Mouse (Mus musculus): Measurements from ENCODE around the gene Ubap1l. TPM values are rescaled to one million over a fixed set of nuclear protein-coding genes. Genes with fewer than 3 reads are reported as not detected.

Gene Ubap1l
- polyA plus RNA-seq, 1 experiment, result 0.16 TPM

DNA sequence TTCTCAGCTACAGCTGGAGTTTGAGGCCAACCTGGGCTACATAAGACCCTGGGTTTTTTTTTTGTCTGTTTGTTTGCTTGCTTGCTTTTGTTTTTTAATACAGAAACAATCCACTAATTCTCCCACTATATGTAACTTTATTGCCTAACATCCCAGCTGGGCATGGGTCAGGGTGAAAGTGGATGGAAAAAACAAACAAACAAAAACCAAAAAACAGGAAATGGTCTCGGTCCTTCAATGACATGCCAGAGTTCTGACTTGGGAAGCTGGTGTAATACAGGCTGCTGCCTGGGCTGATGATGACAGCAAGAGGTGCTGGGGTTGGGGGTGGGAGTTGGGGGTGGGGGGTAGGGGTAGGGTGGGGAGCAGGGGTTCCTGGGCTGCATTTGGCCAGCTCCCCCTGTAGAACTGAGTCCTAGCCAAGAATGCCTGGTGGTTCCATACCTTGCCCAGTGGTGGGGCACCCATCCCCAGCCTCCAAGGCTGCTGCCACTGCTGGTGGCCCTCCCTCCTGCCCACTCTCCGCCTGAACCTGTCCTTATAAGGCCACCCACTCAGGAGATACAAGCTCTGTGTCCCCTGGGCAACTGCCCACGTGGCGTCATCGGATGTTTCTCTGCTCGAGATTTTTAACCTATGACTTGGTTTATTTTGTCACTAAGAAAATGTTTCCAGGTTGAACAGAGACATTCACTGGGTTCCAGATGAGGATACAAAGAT, 21.4 kb downstream of the Ubap1l start:
- no peaks in the 10 kb centered on the region for H3K27me3 ChIP-seq (ENCODE audit: control insufficient read depth, insufficient read depth, insufficient read length)
- no peaks in the 10 kb centered on the region for H3K36me3 ChIP-seq (ENCODE audit: control insufficient read depth, insufficient read depth)
- no peaks in the 10 kb centered on the region for H3K79me2 ChIP-seq (ENCODE audit: control insufficient read depth, insufficient read depth)
- no peak overlapping the region for H3K4me3 ChIP-seq
- no peak for TF ChIP-seq E2F4 (IDR thresholded peaks at IDR 0.05; ENCODE audit: insufficient read depth)
- no peak for TF ChIP-seq TCF12 (IDR thresholded peaks at IDR 0.05; ENCODE audit: insufficient read depth, poor library complexity, severe bottlenecking)
- no peak for TF ChIP-seq MAX (IDR thresholded peaks at IDR 0.05; ENCODE audit: low read depth)
- no peak for TF ChIP-seq MYOG (IDR thresholded peaks at IDR 0.05; ENCODE audit: control insufficient read depth in 1 of 3, insufficient read depth in 1 of 3, insufficient read length in 2 of 3, low read depth in 2 of 3)
- TF ChIP-seq SRF (IDR thresholded peaks at IDR 0.05; ENCODE audit: control insufficient read depth, insufficient read length, low read depth), result no peak
- no peak for TF ChIP-seq CEBPB (IDR thresholded peaks at IDR 0.05; ENCODE audit: insufficient read depth, poor library complexity, severe bottlenecking)
- no peak for TF ChIP-seq POLR2A (IDR thresholded peaks at IDR 0.05; ENCODE audit: insufficient read length, low read depth)
- TF ChIP-seq TCF3 (IDR thresholded peaks at IDR 0.05; ENCODE audit: insufficient read length, low read depth), result no peak
- no peak for TF ChIP-seq USF1 (IDR thresholded peaks at IDR 0.05; ENCODE audit: low read depth)
- TF ChIP-seq POLR2AphosphoS2 (IDR thresholded peaks at IDR 0.05; ENCODE audit: insufficient read length, low read depth), result no peak
- no peak for TF ChIP-seq REST (IDR thresholded peaks at IDR 0.05; ENCODE audit: insufficient read depth, insufficient read length)
- TF ChIP-seq MYOD1 (IDR thresholded peaks at IDR 0.05; ENCODE audit: control insufficient read depth in 1 of 3, insufficient read length in 2 of 3, low read depth in 2 of 3), result no peak
- H3ac ChIP-seq (ENCODE audit: control insufficient read depth, insufficient read length), result no peak overlapping the region
- no peak overlapping the region for H3K4me2 ChIP-seq (ENCODE audit: low read depth)

DNA sequence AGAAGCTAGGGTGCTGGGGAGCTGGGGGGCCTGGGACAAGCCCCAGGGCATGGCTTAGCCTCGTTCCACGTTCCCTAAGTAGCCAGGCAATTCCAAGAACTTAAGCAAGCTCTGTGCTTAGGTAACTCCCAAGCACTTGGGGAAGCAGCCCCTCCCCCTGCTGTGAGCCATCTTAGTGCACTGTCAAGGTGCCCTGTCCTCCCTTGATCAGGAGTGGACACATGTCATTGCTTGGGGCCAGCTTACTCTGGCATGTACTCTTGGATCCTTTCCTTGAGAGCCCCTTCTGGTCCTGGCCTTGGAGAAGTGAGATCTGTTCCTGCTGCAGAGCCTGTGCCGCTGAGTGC, 21.9 kb downstream of the Ubap1l start:
- Histone ChIP-seq H3ac (ENCODE audit: control insufficient read depth, insufficient read length) (no peak overlapping the region), H3K4me2 (ENCODE audit: low read depth) (no peak overlapping the region), H3K4me3 (no peak overlapping the region), H3K36me3 (ENCODE audit: control insufficient read depth, insufficient read depth) (no peaks in the 10 kb centered on the region), H3K79me2 (ENCODE audit: control insufficient read depth, insufficient read depth) (no peaks in the 10 kb centered on the region), H3K27me3 (ENCODE audit: control insufficient read depth, insufficient read depth, insufficient read length) (no peaks in the 10 kb centered on the region)
- TF ChIP-seq CEBPB (IDR thresholded peaks at IDR 0.05; ENCODE audit: insufficient read depth, poor library complexity, severe bottlenecking) (no peak), REST (IDR thresholded peaks at IDR 0.05; ENCODE audit: insufficient read depth, insufficient read length) (no peak), MAX (IDR thresholded peaks at IDR 0.05; ENCODE audit: low read depth) (no peak), USF1 (IDR thresholded peaks at IDR 0.05; ENCODE audit: low read depth) (no peak), TCF12 (IDR thresholded peaks at IDR 0.05; ENCODE audit: insufficient read depth, poor library complexity, severe bottlenecking) (no peak), MYOG (IDR thresholded peaks at IDR 0.05; ENCODE audit: control insufficient read depth in 1 of 3, insufficient read depth in 1 of 3, insufficient read length in 2 of 3, low read depth in 2 of 3) (no peak), POLR2A (IDR thresholded peaks at IDR 0.05; ENCODE audit: insufficient read length, low read depth) (no peak), MYOD1 (IDR thresholded peaks at IDR 0.05; ENCODE audit: control insufficient read depth in 1 of 3, insufficient read length in 2 of 3, low read depth in 2 of 3) (no peak), POLR2AphosphoS2 (IDR thresholded peaks at IDR 0.05; ENCODE audit: insufficient read length, low read depth) (no peak), SRF (IDR thresholded peaks at IDR 0.05; ENCODE audit: control insufficient read depth, insufficient read length, low read depth) (no peak), E2F4 (IDR thresholded peaks at IDR 0.05; ENCODE audit: insufficient read depth) (no peak), TCF3 (IDR thresholded peaks at IDR 0.05; ENCODE audit: insufficient read length, low read depth) (no peak)

DNA sequence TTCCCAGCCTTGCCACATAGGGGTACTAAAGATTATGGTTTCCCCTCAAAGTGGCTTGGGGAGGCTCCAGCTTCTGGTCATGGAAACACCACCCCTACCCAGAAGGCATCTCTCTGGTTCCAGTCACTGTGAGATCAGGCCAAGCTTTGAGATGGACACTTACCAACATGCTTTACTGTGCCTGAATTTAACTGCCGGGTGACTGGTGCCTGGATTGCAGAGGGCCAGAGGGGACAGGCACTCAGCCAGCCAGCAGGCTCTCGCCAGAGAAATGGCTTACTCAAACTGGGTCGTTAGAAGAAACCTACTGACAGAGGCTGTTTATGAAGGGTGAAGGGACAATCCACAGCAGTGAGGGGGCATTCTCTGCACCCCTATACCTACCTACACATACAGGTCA, 23.4 kb downstream of the Ubap1l start:
- H3K27me3 ChIP-seq (ENCODE audit: control insufficient read depth, insufficient read depth, insufficient read length), result peaks cover 11% of the 10 kb centered on the region
- H3K4me3 ChIP-seq, result no peak overlapping the region
- TF ChIP-seq SRF (IDR thresholded peaks at IDR 0.05; ENCODE audit: control insufficient read depth, insufficient read length, low read depth) (no peak), TCF12 (IDR thresholded peaks at IDR 0.05; ENCODE audit: insufficient read depth, poor library complexity, severe bottlenecking) (no peak), CEBPB (IDR thresholded peaks at IDR 0.05; ENCODE audit: insufficient read depth, poor library complexity, severe bottlenecking) (no peak), MYOD1 (IDR thresholded peaks at IDR 0.05; ENCODE audit: control insufficient read depth in 1 of 3, insufficient read length in 2 of 3, low read depth in 2 of 3) (no peak), POLR2A (IDR thresholded peaks at IDR 0.05; ENCODE audit: insufficient read length, low read depth) (no peak), MAX (IDR thresholded peaks at IDR 0.05; ENCODE audit: low read depth) (no peak), REST (IDR thresholded peaks at IDR 0.05; ENCODE audit: insufficient read depth, insufficient read length) (no peak), USF1 (IDR thresholded peaks at IDR 0.05; ENCODE audit: low read depth) (no peak), TCF3 (IDR thresholded peaks at IDR 0.05; ENCODE audit: insufficient read length, low read depth) (no peak), MYOG (IDR thresholded peaks at IDR 0.05; ENCODE audit: control insufficient read depth in 1 of 3, insufficient read depth in 1 of 3, insufficient read length in 2 of 3, low read depth in 2 of 3) (no peak), E2F4 (IDR thresholded peaks at IDR 0.05; ENCODE audit: insufficient read depth) (no peak), POLR2AphosphoS2 (IDR thresholded peaks at IDR 0.05; ENCODE audit: insufficient read length, low read depth) (no peak)
- no peak overlapping the region for H3K4me2 ChIP-seq (ENCODE audit: low read depth)
- H3K36me3 ChIP-seq (ENCODE audit: control insufficient read depth, insufficient read depth), result no peaks in the 10 kb centered on the region
- H3ac ChIP-seq (ENCODE audit: control insufficient read depth, insufficient read length), result no peak overlapping the region
- no peaks in the 10 kb centered on the region for H3K79me2 ChIP-seq (ENCODE audit: control insufficient read depth, insufficient read depth)

DNA sequence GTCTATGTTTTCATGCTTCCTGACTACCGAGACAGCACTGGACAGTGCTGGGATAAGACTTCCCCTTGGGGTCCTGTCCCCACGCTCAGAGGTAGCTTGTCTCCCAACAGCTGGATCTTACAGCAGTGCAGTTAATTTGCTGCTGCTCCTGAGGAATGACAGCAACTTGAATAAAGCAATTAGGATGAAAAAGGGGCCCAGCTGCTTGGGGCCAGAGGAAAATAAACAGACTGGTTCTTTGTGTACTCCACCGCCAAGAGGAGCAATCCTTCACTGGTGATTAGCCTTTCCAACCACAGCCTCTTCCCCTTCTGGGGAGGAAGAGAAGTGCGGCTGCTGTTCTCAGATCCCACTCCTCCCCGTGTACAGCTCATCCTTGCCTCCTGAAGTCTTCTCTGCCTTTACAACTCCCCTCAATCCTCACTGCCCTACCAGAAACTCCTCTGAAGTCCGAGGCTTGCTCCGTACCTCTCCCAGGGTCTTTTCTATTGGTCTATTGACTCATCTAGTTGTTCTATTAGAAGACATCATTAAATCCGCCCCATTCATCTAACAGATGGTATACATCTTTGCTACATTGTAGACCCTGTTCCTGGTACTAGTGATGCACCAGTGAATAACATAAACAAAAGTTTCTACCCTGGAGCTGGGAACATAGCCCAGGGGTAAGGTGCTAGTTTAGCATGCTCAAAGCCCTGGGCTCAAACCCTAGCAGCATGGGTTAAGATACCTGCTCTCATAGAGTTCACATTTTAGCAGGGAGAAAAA, 25.7 kb downstream of the Ubap1l start:
- H3ac ChIP-seq (ENCODE audit: control insufficient read depth, insufficient read length), result no peak overlapping the region
- TF ChIP-seq REST (IDR thresholded peaks at IDR 0.05; ENCODE audit: insufficient read depth, insufficient read length), result no peak
- no peak for TF ChIP-seq SRF (IDR thresholded peaks at IDR 0.05; ENCODE audit: control insufficient read depth, insufficient read length, low read depth)
- no peak for TF ChIP-seq MYOD1 (IDR thresholded peaks at IDR 0.05; ENCODE audit: control insufficient read depth in 1 of 3, insufficient read length in 2 of 3, low read depth in 2 of 3)
- no peak for TF ChIP-seq POLR2A (IDR thresholded peaks at IDR 0.05; ENCODE audit: insufficient read length, low read depth)
- no peak for TF ChIP-seq USF1 (IDR thresholded peaks at IDR 0.05; ENCODE audit: low read depth)
- no peak for TF ChIP-seq CEBPB (IDR thresholded peaks at IDR 0.05; ENCODE audit: insufficient read depth, poor library complexity, severe bottlenecking)
- no peak for TF ChIP-seq TCF3 (IDR thresholded peaks at IDR 0.05; ENCODE audit: insufficient read length, low read depth)
- no peak for TF ChIP-seq MAX (IDR thresholded peaks at IDR 0.05; ENCODE audit: low read depth)
- no peak for TF ChIP-seq TCF12 (IDR thresholded peaks at IDR 0.05; ENCODE audit: insufficient read depth, poor library complexity, severe bottlenecking)
- H3K36me3 ChIP-seq (ENCODE audit: control insufficient read depth, insufficient read depth), result no peaks in the 10 kb centered on the region
- peaks cover 30% of the 10 kb centered on the region for H3K27me3 ChIP-seq (ENCODE audit: control insufficient read depth, insufficient read depth, insufficient read length)
- no peak overlapping the region for H3K4me2 ChIP-seq (ENCODE audit: low read depth)
- H3K79me2 ChIP-seq (ENCODE audit: control insufficient read depth, insufficient read depth), result no peaks in the 10 kb centered on the region
- H3K4me3 ChIP-seq, result no peak overlapping the region
